10 mouse cellular contexts compared by ENCODE assay signal in genomic region chr2:132497412-132498135, GRCm38 (mm10).
DNase-seq lines count a peak whose midpoint lies in the region; ATAC-seq and TF ChIP-seq lines count a peak whose summit lies in the region.
"Had no signal": no experiment of that assay in that cellular context is flagged by ENCODE, and none has a peak within 500 bp of the region (broad histone marks: within the 10 kb centered on the region; RNA-seq: fewer than 3 reads in every experiment).

No protein-coding gene starts in this region.

- ATAC-seq in granulocyte monocyte progenitor cell, adult 5-6 weeks (replicated peaks; ENCODE audit: poor library complexity, severe bottlenecking) = peak; percentile 37; the same call in 1 of the 2 replicates

- H3K4me3 ChIP-seq in thymus, adult 2 months (ENCODE audit: control insufficient read depth, insufficient read depth, low read length) = no peak overlapping the region

- TF ChIP-seq CTCF in thymus, adult 2 months (IDR thresholded peaks at IDR 0.05; ENCODE audit: borderline replicate concordance, control insufficient read depth, extremely low read depth, insufficient read depth, low read length, poor library complexity) = no peak

- DNase-seq in heart, adult 11 months = peak; percentile 77
- no peak for DNase-seq in heart, postnatal 14 days
- DNase-seq in thymus, adult 2 months = peak; percentile 22
- no peak for DNase-seq in thymus, adult 18-20 months
- peak; percentile 59 for DNase-seq in retina, postnatal 1 day
- no peak for DNase-seq in urinary bladder, adult 2 months (ENCODE audit: low spot score)
- DNase-seq in ovary, adult 18-20 months (ENCODE audit: low spot score) = no peak
- DNase-seq: cerebellum, postnatal 36 days; right cerebral cortex, postnatal 14 days had no signal

- H3K4me1 ChIP-seq in thymus, adult 2 months (replicated peaks; ENCODE audit: control insufficient read depth, insufficient read depth, low read length) = peaks cover 10% of the 10 kb centered on the region

- H3K36me3 ChIP-seq in thymus, adult 2 months (ENCODE audit: control insufficient read depth, insufficient read depth, low read length) = no peaks in the 10 kb centered on the region

- 76% methylated on average over 7 of the region's 7 CpGs for WGBS in thymus, adult 2 months

- H3K27me3 ChIP-seq in thymus, adult 2 months (ENCODE audit: control insufficient read depth, insufficient read depth, low read length) = no peaks in the 10 kb centered on the region

- intact Hi-C loops in heart, postnatal 14 days (cut with DNase I) = no loop called here

- no peak for TF ChIP-seq POLR2A in thymus, adult 2 months (IDR thresholded peaks at IDR 0.05; ENCODE audit: control insufficient read depth, extremely low read depth, insufficient read depth, low read length, poor library complexity)

- H3K27ac ChIP-seq in thymus, adult 2 months (ENCODE audit: control insufficient read depth, insufficient read depth, low read length) = peak overlapping the region; percentile 59

Comparison
In these comparisons a context has a peak if more than half of its experiments do, and no peak if none do; other contexts are left out.
1. DNase-seq: peak in heart, adult 11 months (single experiment), thymus, adult 2 months (single experiment) and retina, postnatal 1 day (single experiment); none in heart, postnatal 14 days (0 of 2), thymus, adult 18-20 months (0 of 2), urinary bladder, adult 2 months (single experiment) and ovary, adult 18-20 months (single experiment).